Mouse (Mus musculus) heart, embryonic 14.5 days (tissue): Measurements from ENCODE around the gene Ankfy1. TPM values are rescaled to one million over a fixed set of nuclear protein-coding genes. Genes with fewer than 3 reads are reported as not detected.
A peak's percentile ranks its signal among the peaks of the same experiment; 100 is the strongest.
"Not testable (repeated sequence)": the region's sequence is repeated elsewhere in the genome, so short reads cannot be mapped to it uniquely, and the experiment has no call there.

Source experiments
- ATAC-seq: fragments of 200-750 bp; cut with Nextera tagmentation; 2 replicates; pipeline ENCODE4 v1.8.0; 2017; ENCODE audit warnings: low read depth, moderate TSS enrichment; ENCODE audit not compliant: insufficient number of reproducible peaks, insufficient read depth, low FRiP score
- H3K27ac ChIP-seq, 2 experiments: fragments of 200-500 bp in 1 of 2; fragments of 300-500 bp in 1 of 2; sonication (generic) in 1 of 2; replicated peaks in 1 of 2; 2 replicates each; pipeline ENCODE4 v1.5.1; 2012 to 2014; ENCODE audit warnings: low read depth in 2 of 2, low read length in 2 of 2, control low read depth in 1 of 2, mild to moderate bottlenecking in 1 of 2, mixed read lengths in 1 of 2; ENCODE audit not compliant: control insufficient read depth in 1 of 2, insufficient read depth in 1 of 2
- H3K27me3 ChIP-seq: fragments of 300-500 bp; sonication (generic); 2 replicates; pipeline ENCODE4 v1.6.1; 2014; ENCODE audit warnings: mild to moderate bottlenecking, low read length, control low read depth; ENCODE audit not compliant: control insufficient read depth, insufficient read depth
- H3K36me3 ChIP-seq: fragments of 300-500 bp; sonication (generic); 2 replicates; pipeline ENCODE4 v1.6.1; 2014; ENCODE audit warnings: mild to moderate bottlenecking, control low read depth, low read length, mixed read lengths; ENCODE audit not compliant: control insufficient read depth, insufficient read depth
- H3K4me1 ChIP-seq, 2 experiments: fragments of 200-500 bp in 1 of 2; fragments of 300-500 bp in 1 of 2; sonication (generic) in 1 of 2; 2 replicates each; pipeline ENCODE4 v1.6.1; 2012 to 2014; ENCODE audit warnings: low read length in 2 of 2, control low read depth in 1 of 2, mixed read lengths in 1 of 2; ENCODE audit not compliant: control insufficient read depth in 2 of 2, insufficient read depth in 2 of 2
- H3K4me2 ChIP-seq: fragments of 300-500 bp; sonication (generic); 2 replicates; pipeline ENCODE4 v1.6.1; 2014; ENCODE audit warnings: mild to moderate bottlenecking, low read length
- H3K4me3 ChIP-seq, 2 experiments: fragments of 200-500 bp in 1 of 2; fragments of 300-500 bp in 1 of 2; sonication (generic) in 1 of 2; 2 replicates each; pipeline ENCODE4 v1.5.1; 2012 to 2014; ENCODE audit warnings: low read length in 2 of 2, mild to moderate bottlenecking in 2 of 2, control low read depth in 1 of 2, low read depth in 1 of 2, moderate library complexity in 1 of 2; ENCODE audit not compliant: control insufficient read depth in 1 of 2, insufficient read depth in 1 of 2
- H3K9ac ChIP-seq: fragments of 300-500 bp; sonication (generic); 2 replicates; pipeline ENCODE4 v1.6.1; 2014; ENCODE audit warnings: mild to moderate bottlenecking, low read length
- H3K9me3 ChIP-seq: fragments of 300-500 bp; sonication (generic); 2 replicates; pipeline ENCODE4 v1.6.1; 2016; ENCODE audit warnings: low read length, control low read depth; ENCODE audit not compliant: control insufficient read depth
- WGBS: fragments of 180-500 bp; shearing (Covaris S2); extraction: QIAGEN DNeasy Blood & Tissue Kit; methylation state at CpG from one replicate; pipeline ENCODE4 v1.1.7; 2014; 5-methylcytosine and 5-hydroxymethylcytosine counted together
- polyA plus RNA-seq: library from polyadenylated mRNA; unstranded; fragments of >200 nt; fragmentation: Nextera tagmentation; extraction: Ambion mirVana; gene quantifications from 2 replicates; pipeline ENCODE4 v1.2.1, GENCODE M21; 2014

Ankfy1 gene
- polyA plus RNA-seq, 1 experiment from 2014 or later, result 25.6 TPM

DNA sequence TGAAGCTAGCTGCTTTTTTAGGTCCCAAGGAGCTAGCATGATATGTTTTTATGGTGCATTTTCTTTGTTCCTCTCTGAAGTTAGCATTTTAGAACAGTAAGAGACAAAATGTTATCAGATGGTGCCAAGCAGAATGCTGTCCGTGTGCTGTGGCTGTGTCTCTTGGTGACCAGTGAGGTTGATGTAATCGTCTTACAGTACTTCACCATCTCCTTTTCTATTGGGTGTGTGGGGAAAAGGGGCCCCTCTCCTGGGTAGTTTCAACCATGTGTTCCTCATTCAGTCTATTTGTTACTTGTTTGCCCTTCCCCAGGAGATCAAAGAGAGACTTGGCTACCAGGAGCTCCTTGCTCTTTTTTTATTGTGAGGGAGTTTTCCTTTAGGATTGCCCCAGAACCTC lies 33.4 kb downstream of the Ankfy1 start:
- WGBS, result 69% methylated on average over 2 of the region's 2 CpGs

DNA sequence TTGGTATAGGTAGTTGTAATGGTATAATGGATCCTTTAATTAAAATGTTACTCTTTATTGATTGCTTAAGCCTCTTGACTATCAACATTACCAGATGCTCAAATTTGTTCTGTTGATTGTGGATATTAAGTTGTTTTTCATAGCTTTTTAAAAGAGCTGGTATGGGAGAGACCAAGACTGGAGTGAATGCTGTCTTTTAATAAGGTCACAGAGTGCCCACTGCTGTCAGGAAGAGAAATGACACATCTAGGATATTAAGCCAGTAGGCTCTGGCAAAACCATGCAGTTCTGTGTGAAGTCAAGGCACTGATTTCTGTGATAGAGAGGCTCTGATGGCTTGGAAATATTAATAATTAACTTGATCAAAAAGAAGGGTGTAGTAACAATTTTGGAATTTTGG lies 34.1 kb downstream of the Ankfy1 start:
- Histone ChIP-seq H3K4me3 (no peak overlapping the region), H3K27ac (no peak overlapping the region), H3K27me3 (no peaks in the 10 kb centered on the region), H3K9ac (no peak overlapping the region), H3K9me3 (no peaks in the 10 kb centered on the region), H3K4me1 (no peaks in the 10 kb centered on the region), H3K4me2 (no peak overlapping the region), H3K36me3 (peaks cover 38% of the 10 kb centered on the region)
- no peak for ATAC-seq

More for the DNA sequence above, 33.4 kb downstream of the Ankfy1 start:
- no peak for ATAC-seq
- Histone ChIP-seq H3K4me3 (no peak overlapping the region), H3K27me3 (no peaks in the 10 kb centered on the region), H3K4me1 (no peaks in the 10 kb centered on the region), H3K4me2 (no peak overlapping the region), H3K9me3 (no peaks in the 10 kb centered on the region), H3K36me3 (peaks cover 32% of the 10 kb centered on the region), H3K9ac (no peak overlapping the region), H3K27ac (no peak overlapping the region)

DNA sequence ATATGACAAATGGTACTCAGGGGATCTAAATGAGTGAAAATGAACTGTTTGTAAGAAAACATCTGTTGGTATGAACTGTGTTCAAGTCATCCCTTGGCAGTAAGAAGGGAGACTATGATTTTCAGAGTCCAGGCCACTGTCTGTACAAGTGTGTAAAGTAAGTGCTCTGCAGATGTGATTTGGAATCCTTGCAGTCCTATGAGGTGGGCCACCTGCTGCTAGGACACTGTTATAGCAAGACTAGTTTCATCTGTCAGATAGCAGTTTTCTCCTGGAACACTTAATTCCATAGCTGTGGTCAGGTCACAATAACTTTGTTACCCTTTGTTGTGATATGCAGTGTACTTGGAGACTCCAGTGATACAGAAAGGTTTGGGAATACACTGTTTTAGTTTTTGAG lies 36.2 kb downstream of the Ankfy1 start:
- Histone ChIP-seq H3K4me3 (no peak overlapping the region), H3K4me1 (no peaks in the 10 kb centered on the region), H3K9ac (no peak overlapping the region), H3K9me3 (no peaks in the 10 kb centered on the region), H3K4me2 (no peak overlapping the region), H3K27ac (no peak overlapping the region), H3K36me3 (peaks cover 57% of the 10 kb centered on the region), H3K27me3 (no peaks in the 10 kb centered on the region)
- no peak for ATAC-seq

DNA sequence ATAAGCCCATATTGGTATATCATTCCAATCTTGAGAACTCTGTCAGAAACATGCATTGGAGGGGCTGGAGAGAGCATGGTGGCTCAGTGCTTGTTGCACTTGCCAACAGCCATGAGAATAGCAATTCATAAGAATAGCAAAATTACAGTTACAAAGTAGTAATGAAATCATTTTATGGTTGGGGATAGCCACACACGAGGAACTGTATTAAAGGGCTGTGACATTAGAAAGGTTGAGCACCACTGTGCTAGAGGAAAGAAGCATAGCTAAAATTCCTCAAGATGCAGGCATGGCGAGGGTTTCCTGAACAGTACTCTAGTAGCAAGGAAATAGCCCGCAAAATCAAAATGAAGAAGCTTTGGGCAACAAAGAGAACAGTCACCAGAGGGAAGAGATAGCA lies 43.9 kb downstream of the Ankfy1 start:
- peaks cover 67% of the 10 kb centered on the region for H3K36me3 ChIP-seq
- no peak for ATAC-seq
- H3K9ac ChIP-seq, result no peak overlapping the region
- no peak overlapping the region for H3K4me2 ChIP-seq
- H3K4me1 ChIP-seq, result peaks cover 2 to 22% of the 10 kb centered on the region in 2 experiments; a peak in 3 of 4 replicates
- H3K9me3 ChIP-seq, result no peaks in the 10 kb centered on the region
- H3K4me3 ChIP-seq, result no peak overlapping the region
- H3K27me3 ChIP-seq, result no peaks in the 10 kb centered on the region
- H3K27ac ChIP-seq, result 0 out of 4 replicates have a peak overlapping the region, but pooled peaks of 1 of the 2 experiments have one; percentile 53
- WGBS, result 74% methylated on average over 3 of the region's 3 CpGs

DNA sequence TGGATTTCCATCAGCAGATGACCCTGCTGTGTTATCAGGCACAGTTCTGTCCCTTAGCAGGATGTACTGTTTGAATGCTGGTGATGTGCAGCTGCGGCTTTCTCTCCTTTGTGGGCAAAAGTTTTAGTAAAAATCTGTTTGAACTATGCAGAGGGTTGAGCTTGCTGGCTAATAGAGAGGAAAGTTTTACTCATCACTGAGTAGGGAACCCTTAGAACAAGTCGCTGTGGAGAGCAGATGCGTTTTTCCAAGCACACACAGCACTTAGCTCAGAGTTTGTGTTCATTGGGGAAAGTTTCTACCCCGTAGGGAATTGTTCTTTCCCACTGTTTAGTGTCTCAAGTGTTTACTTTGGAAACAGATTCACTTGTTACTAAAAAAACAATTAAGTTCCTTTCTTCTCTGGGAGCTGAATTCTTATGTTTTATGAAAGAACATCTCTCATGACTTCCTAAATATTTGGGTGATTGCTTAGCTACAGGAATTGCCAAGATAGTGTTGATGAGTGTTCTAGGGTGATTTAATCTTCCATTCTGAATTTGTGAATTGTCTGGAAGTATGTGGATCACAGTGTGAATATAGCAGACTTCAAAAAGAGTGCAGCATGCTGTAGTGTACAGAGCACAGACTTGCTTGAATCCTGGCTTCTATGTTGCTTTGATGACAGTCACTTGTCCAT lies 45.2 kb downstream of the Ankfy1 start:
- H3K4me2 ChIP-seq, result no peak overlapping the region
- H3K4me3 ChIP-seq, result no peak overlapping the region
- no peaks in the 10 kb centered on the region for H3K27me3 ChIP-seq
- peaks cover 68% of the 10 kb centered on the region for H3K36me3 ChIP-seq
- ATAC-seq, result peak; percentile 41; the same call in 1 of the 2 replicates
- peaks cover 2 to 22% of the 10 kb centered on the region in 2 experiments; a peak in 3 of 4 replicates for H3K4me1 ChIP-seq
- peak overlapping the region; percentile 33 to 79 for H3K27ac ChIP-seq
- no peak overlapping the region; the same call in 1 of the 2 replicates for H3K9ac ChIP-seq
- H3K9me3 ChIP-seq, result no peaks in the 10 kb centered on the region
- 61% methylated on average over 4 of the region's 4 CpGs for WGBS

DNA sequence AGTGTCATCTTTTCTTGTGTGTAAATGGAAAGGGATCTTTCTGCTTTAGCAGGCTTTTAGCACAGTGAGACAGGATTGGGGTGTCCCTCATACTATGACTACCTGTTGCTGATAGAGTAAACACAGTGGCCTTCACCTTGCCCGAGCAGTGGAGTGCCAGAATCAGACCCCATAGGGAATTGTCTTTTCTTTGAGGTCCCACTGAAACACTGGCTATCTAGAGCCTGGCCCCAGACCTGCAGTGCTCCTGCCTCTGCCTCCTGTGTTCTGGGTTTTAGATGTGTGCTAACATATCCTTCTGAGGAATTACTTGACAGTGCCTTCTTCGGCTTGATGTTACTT lies 45.7 kb downstream of the Ankfy1 start:
- 70% methylated on average over 2 of the region's 2 CpGs for WGBS
- Histone ChIP-seq H3K9ac (no peak overlapping the region), H3K27me3 (no peaks in the 10 kb centered on the region), H3K4me2 (no peak overlapping the region), H3K4me1 (peaks cover 2 to 22% of the 10 kb centered on the region in 2 experiments; a peak in 3 of 4 replicates), H3K9me3 (no peaks in the 10 kb centered on the region), H3K4me3 (no peak overlapping the region), H3K36me3 (peaks cover 68% of the 10 kb centered on the region), H3K27ac (peak overlapping the region; percentile 63 to 79)
- ATAC-seq, result no peak

DNA sequence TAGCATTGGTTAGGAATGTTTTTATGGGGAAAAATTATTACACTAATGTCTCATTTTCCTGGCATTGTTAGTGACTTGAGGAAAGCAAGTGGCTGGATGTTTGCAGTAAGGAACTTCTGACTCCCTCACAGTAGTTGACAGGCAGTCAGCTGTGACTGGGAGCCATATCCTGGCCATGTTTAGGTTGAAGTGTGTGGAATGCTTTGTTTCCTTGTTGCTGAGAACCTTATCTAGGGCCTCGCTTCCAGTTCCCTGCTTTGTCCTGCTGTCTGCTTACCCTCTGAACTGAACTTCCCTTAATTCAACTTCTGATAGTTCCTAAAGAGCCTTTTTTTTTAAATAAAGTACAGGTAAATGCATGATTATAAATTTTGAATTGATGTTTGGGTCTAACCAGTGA lies 46.5 kb downstream of the Ankfy1 start:
- no peaks in the 10 kb centered on the region for H3K27me3 ChIP-seq
- no peak overlapping the region for H3K9ac ChIP-seq
- peaks cover 68% of the 10 kb centered on the region for H3K36me3 ChIP-seq
- H3K27ac ChIP-seq, result peak overlapping the region; percentile 22 to 79; a peak in 3 of 4 replicates
- H3K4me2 ChIP-seq, result no peak overlapping the region
- H3K9me3 ChIP-seq, result no peaks in the 10 kb centered on the region
- peak; percentile 80 for ATAC-seq
- H3K4me3 ChIP-seq, result no peak overlapping the region
- peaks cover 2 to 22% of the 10 kb centered on the region in 2 experiments; a peak in 3 of 4 replicates for H3K4me1 ChIP-seq
- WGBS, result 4% methylated on average over 1 of the region's 1 CpGs

DNA sequence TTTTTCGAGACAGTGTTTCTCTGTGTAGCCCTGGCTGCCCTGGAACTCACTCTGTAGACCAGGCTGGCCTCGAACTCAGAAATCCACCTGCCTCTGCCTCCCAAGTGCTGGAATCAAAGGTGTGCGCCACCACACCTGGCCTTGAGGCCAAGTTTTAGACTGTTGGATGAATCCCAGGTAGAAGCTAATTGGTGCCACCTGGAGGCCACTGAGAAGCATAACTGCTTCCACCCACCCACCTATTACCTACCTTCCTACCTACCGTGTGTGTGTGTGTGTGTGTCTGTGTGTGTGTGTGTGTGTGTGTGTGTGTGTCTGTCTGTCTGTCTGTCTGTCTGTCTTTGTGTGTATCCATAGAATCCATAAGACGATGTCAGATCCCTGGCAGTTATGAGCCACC lies 47.7 kb downstream of the Ankfy1 start:
- H3K4me3 ChIP-seq, H3K9ac ChIP-seq, H3K4me2 ChIP-seq, ATAC-seq, H3K9me3 ChIP-seq, H3K27me3 ChIP-seq: not testable (repeated sequence)
- 92% methylated on average over 4 of the region's 5 CpGs for WGBS
- H3K27ac ChIP-seq, result peak overlapping the region in 1 of 2 experiments; percentile 79; a peak in 1 of 4 replicates
- peaks cover 64% of the 10 kb centered on the region for H3K36me3 ChIP-seq
- H3K4me1 ChIP-seq, result peaks cover 2 to 22% of the 10 kb centered on the region in 2 experiments; a peak in 3 of 4 replicates
